Mouse (Mus musculus) embryonic fibroblast, embryonic 13.5 days (primary cell): Measurements from ENCODE around the gene Gjc3.

Experiments
- CTCF ChIP-seq: IDR thresholded peaks from 2 replicates; pipeline ENCODE4 v1.5.1; 2011; ENCODE audit warnings: mild to moderate bottlenecking, control low read depth, low read length, moderate library complexity, borderline replicate concordance; ENCODE audit not compliant: insufficient read depth
- POLR2A ChIP-seq: IDR thresholded peaks from 2 replicates; pipeline ENCODE4 v1.6.1; 2011; ENCODE audit warnings: low read depth, mild to moderate bottlenecking, control low read depth, low read length, moderate library complexity

GRCm38 (mm10) chr5:137922171-137922570, 40.7 kb downstream of the Gjc3 start:
- TF ChIP-seq CTCF, result no peak
- no peak for TF ChIP-seq POLR2A
